Mouse (Mus musculus): ENCODE measurements at regions not wholly inside any gene's neighbourhood (a gene's known extent, or its start where the extent isn't known, plus 50 kb on each side); places are given as distances from the start of the nearest gene placed in this dataset.

DNA sequence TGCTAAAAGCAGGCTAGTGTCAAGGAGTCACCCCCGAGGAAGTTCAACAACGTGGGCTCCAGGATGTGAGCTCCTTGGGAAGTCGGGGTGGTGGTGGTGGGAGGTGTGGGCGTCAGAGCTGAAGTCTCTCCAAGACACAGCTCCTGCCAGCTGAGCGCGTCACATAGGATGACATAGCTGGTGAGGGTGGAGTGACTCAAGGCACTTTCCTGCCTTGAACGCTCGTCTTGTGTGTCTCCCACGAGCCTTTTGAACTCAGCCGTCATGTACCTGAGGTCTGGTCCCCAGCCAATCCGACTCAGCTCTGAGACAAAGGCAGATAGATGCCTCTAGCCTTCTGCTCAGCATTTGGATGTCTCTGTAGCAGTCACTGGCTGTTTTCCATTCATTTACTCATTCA, 65.4 kb upstream of the 1600014C23Rik start:
- no peak for TF ChIP-seq HCFC1 (IDR thresholded peaks at IDR 0.05; ENCODE audit: borderline replicate concordance, insufficient read depth, low read length)
- no peak for TF ChIP-seq CHD2 (IDR thresholded peaks at IDR 0.05; ENCODE audit: low read depth, low read length)
- no peak for TF ChIP-seq ZNF384 (IDR thresholded peaks at IDR 0.05; ENCODE audit: low read depth, low read length)
